Mouse (Mus musculus): ENCODE measurements around the gene Adra1b. TPM values are rescaled to one million over a fixed set of nuclear protein-coding genes. Genes with fewer than 3 reads are reported as not detected.

Gene Adra1b
- total and polyA plus RNA-seq, 3 experiments = 39.3 to 58.3 (median 50.5) TPM

- H3K27me3 ChIP-seq (ENCODE audit: control insufficient read depth, insufficient read depth, low read length) = no peaks in the 10 kb centered on the region
- peak within 1 kb of the TSS; percentile 71 for H3K27ac ChIP-seq
- DNase-seq = peak; percentile 95 to 97
- H3K4me1 ChIP-seq (ENCODE audit: control insufficient read depth, insufficient read depth, low read length) = no peaks in the 10 kb centered on the region
- intact Hi-C loops (cut with DNase I) = loop anchor here (2.0 kb wide), 1 partner anchor 65 kb away; no protein-coding TSS in a partner anchor
- under 1% methylated on average over 47 of the region's 47 CpGs for WGBS
- peak within 1 kb of the TSS; percentile 76 for H3K9ac ChIP-seq (ENCODE audit: low read depth, low read length)
- TF ChIP-seq POLR2A (IDR thresholded peaks at IDR 0.05; ENCODE audit: insufficient read depth, low read depth, low read length) (peak; percentile 96), CTCF (IDR thresholded peaks at IDR 0.05) (no peak), EP300 (IDR thresholded peaks at IDR 0.05; ENCODE audit: insufficient read depth, low read depth, low read length) (peak; percentile 61; the same call in 1 of the 2 replicates)
- peaks cover 2% of the 10 kb centered on the region; the same call in 1 of the 2 replicates for H3K36me3 ChIP-seq (ENCODE audit: control insufficient read depth, insufficient read depth, low read length)
- 0 out of 2 replicates have a peak, but pooled peaks cover 1% of the 10 kb centered on the region for H3K79me2 ChIP-seq (replicated peaks; ENCODE audit: control insufficient read depth, insufficient read depth, low read length)
- H3K4me3 ChIP-seq = peak within 1 kb of the TSS; percentile 77
Observed at GRCm38 (mm10) chr11:43747233-43748226, 153.5 kb downstream of the Adra1b start, which contains the start of gene Ttc1. Gene Ttc1 (minus strand): TSS chr11:43748008.

GRCm38 (mm10) chr11:43728737-43729301 lies 172.2 kb downstream of the Adra1b start:
- Histone ChIP-seq H3K4me3 (no peak overlapping the region), H3K36me3 (ENCODE audit: control insufficient read depth, insufficient read depth, low read length) (no peaks in the 10 kb centered on the region), H3K27ac (no peak overlapping the region), H3K4me1 (ENCODE audit: control insufficient read depth, insufficient read depth, low read length) (peaks cover 2% of the 10 kb centered on the region), H3K9ac (ENCODE audit: low read depth, low read length) (no peak overlapping the region), H3K27me3 (ENCODE audit: control insufficient read depth, insufficient read depth, low read length) (no peaks in the 10 kb centered on the region), H3K79me2 (replicated peaks; ENCODE audit: control insufficient read depth, insufficient read depth, low read length) (no peaks in the 10 kb centered on the region)
- 69% methylated on average over 7 of the region's 7 CpGs for WGBS
- TF ChIP-seq CTCF (IDR thresholded peaks at IDR 0.05) (no peak), EP300 (IDR thresholded peaks at IDR 0.05; ENCODE audit: insufficient read depth, low read depth, low read length) (no peak), POLR2A (IDR thresholded peaks at IDR 0.05; ENCODE audit: insufficient read depth, low read depth, low read length) (no peak)
- intact Hi-C loops (cut with DNase I) = no loop called here
- DNase-seq = no peak

- 41% methylated on average over 7 of the region's 7 CpGs for WGBS
- Histone ChIP-seq H3K36me3 (ENCODE audit: control insufficient read depth, insufficient read depth, low read length) (no peaks in the 10 kb centered on the region), H3K4me1 (ENCODE audit: control insufficient read depth, insufficient read depth, low read length) (peaks cover 2% of the 10 kb centered on the region), H3K4me3 (no peak overlapping the region), H3K79me2 (replicated peaks; ENCODE audit: control insufficient read depth, insufficient read depth, low read length) (no peaks in the 10 kb centered on the region), H3K9ac (ENCODE audit: low read depth, low read length) (no peak overlapping the region), H3K27me3 (ENCODE audit: control insufficient read depth, insufficient read depth, low read length) (no peaks in the 10 kb centered on the region), H3K27ac (no peak overlapping the region)
- no peak for DNase-seq
- no peak for TF ChIP-seq POLR2A (IDR thresholded peaks at IDR 0.05; ENCODE audit: insufficient read depth, low read depth, low read length)
- TF ChIP-seq CTCF (IDR thresholded peaks at IDR 0.05) = no peak
- TF ChIP-seq EP300 (IDR thresholded peaks at IDR 0.05; ENCODE audit: insufficient read depth, low read depth, low read length) = no peak
- intact Hi-C loops (cut with DNase I) = no loop called here
Observed at GRCm38 (mm10) chr11:43727796-43728195, 173.2 kb downstream of the Adra1b start.

Other genes starting within 250 kb of the Adra1b start
- 10 to 100 TPM; 16.8 to 18.3 TPM for gene Pwwp2a, start 219.2 kb downstream of the Adra1b start, total RNA-seq (2021)
- 7.4 and 12.1 TPM in 2 replicates for gene Pwwp2a, start 219.2 kb downstream of the Adra1b start, polyA plus RNA-seq (2012; rRNA removed)
- 10 to 100 TPM; 47.5 to 56.3 TPM for gene Ttc1, start 153.2 kb downstream of the Adra1b start, total RNA-seq (2021)
- gene Ttc1, start 153.2 kb downstream of the Adra1b start, polyA plus RNA-seq (2012; rRNA removed) = 15.3 and 21.8 TPM in 2 replicates